Mouse (Mus musculus) hindbrain, postnatal 0 days (tissue): ENCODE data around the gene Uqcc2. TPM values are rescaled to one million over a fixed set of nuclear protein-coding genes. Genes with fewer than 3 reads are reported as not detected.
A peak's percentile ranks its signal among the peaks of the same experiment; 100 is the strongest.

ENCODE experiments used
- ATAC-seq: fragments of 200-750 bp; cut with Nextera tagmentation; 2 replicates; pipeline ENCODE4 v1.8.0; 2017; ENCODE audit warnings: mild to moderate bottlenecking, moderate TSS enrichment, moderate library complexity
- DNase-seq: peaks from one replicate; pipeline ENCODE4 v3.0.0-alpha.2; 2015; ENCODE audit warnings: low spot score
- H3K27ac ChIP-seq: fragments of 300-500 bp; sonication (generic); 2 replicates; pipeline ENCODE4 v1.5.1; 2014; ENCODE audit warnings: mild to moderate bottlenecking
- H3K27me3 ChIP-seq: fragments of 300-500 bp; sonication (generic); 2 replicates; pipeline ENCODE4 v1.6.1; 2014; ENCODE audit warnings: low read length, mixed read lengths; ENCODE audit not compliant: insufficient read depth
- H3K36me3 ChIP-seq: fragments of 300-500 bp; sonication (generic); 2 replicates; pipeline ENCODE4 v1.6.1; 2014; ENCODE audit warnings: low read length, mixed read lengths; ENCODE audit not compliant: insufficient read depth
- H3K4me1 ChIP-seq: fragments of 300-500 bp; sonication (generic); 2 replicates; pipeline ENCODE4 v1.6.1; 2014; ENCODE audit warnings: antibody characterized with exemption, low read length, mixed read lengths; ENCODE audit not compliant: insufficient read depth
- H3K4me2 ChIP-seq: fragments of 300-500 bp; sonication (generic); 2 replicates; pipeline ENCODE4 v1.6.1; 2014; ENCODE audit warnings: low read depth, mild to moderate bottlenecking, low read length, moderate library complexity, mixed read lengths
- H3K4me3 ChIP-seq: fragments of 300-500 bp; sonication (generic); 2 replicates; pipeline ENCODE4 v1.5.1; 2014; ENCODE audit warnings: low read length
- H3K9ac ChIP-seq: fragments of 300-500 bp; sonication (generic); replicated peaks from 2 replicates; pipeline ENCODE4 v1.6.1; 2014; ENCODE audit warnings: mild to moderate bottlenecking, low read length, moderate library complexity, mixed read lengths
- H3K9me3 ChIP-seq: fragments of 300-500 bp; sonication (generic); 2 replicates; pipeline ENCODE4 v1.6.1; 2016; ENCODE audit warnings: low read length, mixed read lengths
- CTCF ChIP-seq: IDR thresholded peaks from 2 replicates; pipeline ENCODE4 v1.5.1; 2016; ENCODE audit warnings: antibody characterized with exemption, control low read depth, low read depth
- WGBS: fragments of 180-500 bp; shearing (Covaris S2); extraction: QIAGEN DNeasy Blood & Tissue Kit; methylation state at CpG from one replicate; pipeline ENCODE4 v1.1.7; 2014; 5-methylcytosine and 5-hydroxymethylcytosine counted together
- polyA plus RNA-seq: library from polyadenylated mRNA; unstranded; fragments of >200 nt; fragmentation: Nextera tagmentation; extraction: Ambion mirVana; gene quantifications from 2 replicates; pipeline ENCODE4 v1.2.1, GENCODE M21; 2015
- total RNA-seq: library from RNA; depleted of rRNA; stranded (reverse); fragments of >200 nt; gene quantifications from 2 replicates; pipeline ENCODE4 v1.2.3, GENCODE M21; 2014

The Uqcc2 gene
- total and polyA plus RNA-seq, 2 experiments from 2014 or later = 283 to 445 TPM

DNA sequence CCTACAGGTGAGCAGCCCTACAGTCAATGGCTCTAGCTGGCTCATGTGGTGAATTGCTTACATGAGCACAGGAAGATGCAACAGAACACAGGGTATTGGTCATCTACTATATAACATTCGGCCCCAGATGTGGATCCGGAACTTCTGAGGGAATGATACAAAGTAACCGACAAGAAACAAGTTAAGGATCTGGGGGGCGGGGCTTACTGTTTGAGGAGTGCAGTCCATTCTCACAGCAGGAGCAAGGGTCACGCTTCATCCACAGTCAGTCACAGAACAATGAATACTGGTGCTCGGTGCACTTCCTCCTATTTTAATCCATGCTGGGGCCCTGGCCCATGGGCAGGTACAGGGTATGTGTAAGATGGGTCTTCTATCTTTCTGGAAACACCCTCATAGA, 25.8 kb downstream of the Uqcc2 start:
- Histone ChIP-seq H3K4me3 (no peak overlapping the region), H3K4me1 (no peaks in the 10 kb centered on the region), H3K27ac (no peak overlapping the region), H3K36me3 (no peaks in the 10 kb centered on the region), H3K9ac (no peak overlapping the region), H3K4me2 (no peak overlapping the region), H3K27me3 (no peaks in the 10 kb centered on the region), H3K9me3 (no peaks in the 10 kb centered on the region)
- TF ChIP-seq CTCF = no peak
- WGBS = 62% methylated on average over 6 of the region's 6 CpGs
- no peak for DNase-seq
- ATAC-seq = no peak

DNA sequence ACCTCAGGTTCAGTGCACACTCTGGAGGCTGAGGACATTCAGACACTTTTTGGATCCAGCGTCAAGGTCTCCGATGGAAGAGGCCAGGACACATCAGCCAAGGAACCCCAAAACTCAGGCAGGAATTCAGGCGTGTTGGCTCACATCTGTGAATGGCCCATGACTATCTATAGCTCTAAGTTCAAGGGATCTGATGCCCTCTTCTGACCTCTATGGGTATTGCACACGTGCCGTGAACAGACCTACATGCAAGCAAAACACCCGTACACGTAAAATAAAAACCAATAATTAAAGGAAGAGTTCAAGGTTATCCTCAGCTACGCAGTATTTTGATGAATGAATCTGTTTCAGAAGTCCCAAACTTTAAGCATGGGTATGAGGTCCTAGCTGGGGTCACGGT, 27.0 kb downstream of the Uqcc2 start:
- peak; percentile 59 for TF ChIP-seq CTCF
- DNase-seq (peak; percentile 45), ATAC-seq (no peak)
- Histone ChIP-seq H3K9me3 (no peaks in the 10 kb centered on the region), H3K4me1 (no peaks in the 10 kb centered on the region), H3K27me3 (0 out of 2 replicates have a peak, but pooled peaks cover under 1% of the 10 kb centered on the region), H3K4me3 (no peak overlapping the region), H3K36me3 (no peaks in the 10 kb centered on the region), H3K4me2 (no peak overlapping the region), H3K9ac (no peak overlapping the region), H3K27ac (no peak overlapping the region)
- 84% methylated on average over 9 of the region's 9 CpGs for WGBS

DNA sequence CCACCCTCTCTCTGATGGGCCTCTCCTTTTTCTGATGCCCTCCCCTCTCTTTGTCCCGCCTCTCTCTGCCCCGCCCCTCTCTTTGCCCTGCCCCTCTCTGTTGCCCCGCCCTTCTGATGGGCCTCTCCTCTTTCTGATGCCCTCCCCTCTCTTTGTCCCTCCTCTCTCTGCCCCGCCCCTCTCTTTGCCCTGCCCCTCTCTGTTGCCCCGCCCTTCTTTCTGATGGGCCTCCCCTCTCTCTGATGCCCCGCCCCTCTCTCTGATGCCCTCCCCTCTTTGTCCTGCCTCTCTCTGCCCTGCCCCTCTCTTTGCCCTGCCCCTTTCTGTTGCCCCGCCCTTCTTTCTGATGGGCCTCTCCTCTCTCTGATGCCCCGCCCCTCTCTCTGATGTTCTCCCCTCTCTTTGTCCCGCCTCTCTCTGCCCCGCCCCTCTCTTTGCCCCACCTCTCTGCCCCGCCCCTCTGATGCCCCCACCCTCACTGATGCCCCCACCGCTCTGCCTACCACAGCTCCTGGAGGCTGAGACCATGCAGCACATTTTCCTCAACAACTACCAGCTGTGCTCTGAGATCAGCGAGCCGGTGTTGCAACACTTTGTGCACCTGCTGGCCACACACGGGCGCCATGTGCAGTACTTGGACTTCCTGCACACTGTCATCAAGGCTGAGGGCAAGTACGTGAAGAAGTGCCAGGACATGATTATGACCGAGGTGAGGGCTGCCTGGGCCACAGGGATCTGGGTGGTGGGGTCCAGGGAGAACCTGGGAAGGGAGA, 27.8 kb downstream of the Uqcc2 start:
- no peaks in the 10 kb centered on the region for H3K4me1 ChIP-seq
- no peak for DNase-seq
- no peak for ATAC-seq
- no peak overlapping the region for H3K27ac ChIP-seq
- H3K4me3 ChIP-seq = no peak overlapping the region
- H3K36me3 ChIP-seq = no peaks in the 10 kb centered on the region
- no peaks in the 10 kb centered on the region for H3K9me3 ChIP-seq
- H3K27me3 ChIP-seq = 0 out of 2 replicates have a peak, but pooled peaks cover 3% of the 10 kb centered on the region
- no peak for TF ChIP-seq CTCF
- H3K4me2 ChIP-seq = no peak overlapping the region
- no peak overlapping the region for H3K9ac ChIP-seq
- WGBS = 79% methylated on average over 16 of the region's 18 CpGs

DNA sequence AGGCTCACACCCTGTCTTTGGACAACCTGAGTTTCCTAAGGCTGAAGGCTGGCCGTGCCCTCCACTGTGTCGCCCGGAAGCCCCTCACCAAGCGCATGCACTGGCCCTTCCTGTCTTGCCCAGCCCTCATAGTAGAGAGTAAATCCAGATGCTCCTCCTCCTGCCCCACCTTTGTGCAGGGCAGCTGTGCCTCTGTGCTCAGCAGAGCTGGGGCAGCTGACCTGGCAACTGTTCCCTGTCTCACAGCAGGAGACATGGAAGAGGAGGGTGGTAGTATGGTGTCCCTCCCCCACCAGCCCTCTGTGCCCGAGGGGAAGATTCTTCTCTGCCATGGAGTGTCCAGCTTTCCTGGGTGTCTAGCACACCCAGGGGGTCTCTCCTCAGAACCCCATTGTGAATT, 32.0 kb downstream of the Uqcc2 start:
- Histone ChIP-seq H3K27ac (no peak overlapping the region), H3K4me2 (no peak overlapping the region), H3K36me3 (no peaks in the 10 kb centered on the region), H3K9ac (no peak overlapping the region), H3K4me1 (no peaks in the 10 kb centered on the region), H3K9me3 (no peaks in the 10 kb centered on the region), H3K27me3 (0 out of 2 replicates have a peak, but pooled peaks cover 3% of the 10 kb centered on the region), H3K4me3 (no peak overlapping the region)
- DNase-seq = no peak
- WGBS = 78% methylated on average over 5 of the region's 5 CpGs
- no peak for TF ChIP-seq CTCF
- no peak for ATAC-seq

DNA sequence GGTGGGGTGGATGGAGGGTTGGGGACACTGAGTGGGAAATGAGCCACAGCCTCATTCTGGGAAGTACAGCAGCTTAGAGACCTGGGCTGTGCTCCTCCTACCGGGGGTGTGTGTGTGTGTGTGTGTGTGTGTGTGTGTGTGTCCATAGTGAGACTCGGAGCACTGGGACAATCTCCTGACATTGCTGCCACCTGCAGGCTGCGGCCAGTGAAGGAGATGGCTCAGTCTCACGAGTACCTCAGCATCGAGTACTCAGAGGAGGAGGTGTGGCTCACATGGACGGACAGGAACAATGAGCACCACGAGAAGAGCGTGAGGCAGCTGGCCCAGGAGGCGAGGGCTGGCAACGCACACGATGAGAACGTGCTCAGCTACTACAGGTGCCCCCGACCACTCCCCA, 38.0 kb downstream of the Uqcc2 start:
- TF ChIP-seq CTCF = peak; percentile 71
- DNase-seq = peak; percentile 65
- 24% methylated on average over 13 of the region's 13 CpGs for WGBS
- no peaks in the 10 kb centered on the region for H3K27me3 ChIP-seq
- peak; percentile 59 for ATAC-seq
- no peak overlapping the region for H3K4me3 ChIP-seq
- no peak overlapping the region for H3K9ac ChIP-seq
- H3K27ac ChIP-seq = no peak overlapping the region
- no peaks in the 10 kb centered on the region for H3K9me3 ChIP-seq
- H3K36me3 ChIP-seq = no peaks in the 10 kb centered on the region
- no peak overlapping the region for H3K4me2 ChIP-seq
- H3K4me1 ChIP-seq = no peaks in the 10 kb centered on the region

DNA sequence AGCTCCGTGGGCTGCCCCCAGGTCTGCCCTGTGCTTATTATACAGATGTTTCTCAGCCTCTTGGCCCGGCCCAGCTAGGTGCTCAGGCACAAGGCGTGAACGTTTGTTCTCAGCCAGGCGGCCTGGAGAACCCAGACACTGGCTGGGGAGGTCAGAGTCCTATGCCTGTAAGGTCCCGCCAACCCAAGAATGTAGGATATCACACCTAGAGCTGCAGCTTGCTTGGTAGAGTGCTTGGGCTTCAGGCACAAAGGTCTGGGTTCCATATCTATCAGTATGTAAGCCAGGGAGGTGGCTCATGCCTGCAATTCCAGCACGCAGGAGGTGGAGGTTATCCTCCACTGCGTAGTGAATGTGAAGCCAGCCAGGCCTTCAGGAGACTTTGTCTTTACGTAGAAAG, 43.6 kb downstream of the Uqcc2 start:
- no peak overlapping the region for H3K4me3 ChIP-seq
- no peak for TF ChIP-seq CTCF
- H3K36me3 ChIP-seq = no peaks in the 10 kb centered on the region
- H3K27me3 ChIP-seq = no peaks in the 10 kb centered on the region
- H3K9me3 ChIP-seq = no peaks in the 10 kb centered on the region
- WGBS = 85% methylated on average over 9 of the region's 9 CpGs
- ATAC-seq = no peak
- no peaks in the 10 kb centered on the region for H3K4me1 ChIP-seq
- no peak overlapping the region for H3K27ac ChIP-seq
- H3K9ac ChIP-seq = no peak overlapping the region
- no peak for DNase-seq
- no peak overlapping the region for H3K4me2 ChIP-seq

DNA sequence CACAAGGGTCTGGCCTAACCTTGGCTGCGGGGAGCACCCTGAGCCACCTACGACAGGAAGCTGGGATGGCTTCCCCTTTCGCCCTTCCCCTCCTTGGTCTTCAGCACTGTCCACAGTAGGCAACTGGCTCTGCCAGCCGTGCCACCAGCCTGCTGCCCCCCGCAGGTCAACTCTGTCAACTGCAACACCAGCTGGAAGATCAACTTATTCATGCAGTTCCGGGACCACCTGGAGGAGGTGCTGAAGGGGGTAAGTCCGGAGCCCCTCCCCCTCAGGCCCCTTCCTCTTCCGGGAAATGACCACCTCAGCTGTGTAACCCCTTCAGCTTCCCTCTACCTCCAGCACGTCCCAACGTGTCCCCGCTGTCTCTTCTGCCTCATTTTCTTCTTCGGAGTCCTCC, 46.3 kb downstream of the Uqcc2 start:
- H3K4me3 ChIP-seq = no peak overlapping the region
- no peaks in the 10 kb centered on the region for H3K27me3 ChIP-seq
- H3K36me3 ChIP-seq = no peaks in the 10 kb centered on the region
- TF ChIP-seq CTCF = peak; percentile 60
- DNase-seq = peak; percentile 30
- no peaks in the 10 kb centered on the region for H3K4me1 ChIP-seq
- H3K27ac ChIP-seq = no peak overlapping the region
- no peaks in the 10 kb centered on the region for H3K9me3 ChIP-seq
- H3K4me2 ChIP-seq = no peak overlapping the region
- WGBS = 38% methylated on average over 12 of the region's 12 CpGs
- H3K9ac ChIP-seq = no peak overlapping the region
- no peak; the same call in 1 of the 2 replicates for ATAC-seq
